Mouse (Mus musculus) liver, postnatal 0 days (tissue): ENCODE results near the gene Gypa.

Experiments used
- CTCF ChIP-seq: sonication (generic); IDR thresholded peaks from 2 replicates; pipeline ENCODE4 v1.5.1; 2016; ENCODE audit warnings: antibody characterized with exemption, low read depth
- EP300 ChIP-seq: IDR thresholded peaks from 2 replicates; pipeline ENCODE4 v1.6.1; 2016; ENCODE audit warnings: antibody characterized with exemption, low read depth, mild to moderate bottlenecking

DNA sequence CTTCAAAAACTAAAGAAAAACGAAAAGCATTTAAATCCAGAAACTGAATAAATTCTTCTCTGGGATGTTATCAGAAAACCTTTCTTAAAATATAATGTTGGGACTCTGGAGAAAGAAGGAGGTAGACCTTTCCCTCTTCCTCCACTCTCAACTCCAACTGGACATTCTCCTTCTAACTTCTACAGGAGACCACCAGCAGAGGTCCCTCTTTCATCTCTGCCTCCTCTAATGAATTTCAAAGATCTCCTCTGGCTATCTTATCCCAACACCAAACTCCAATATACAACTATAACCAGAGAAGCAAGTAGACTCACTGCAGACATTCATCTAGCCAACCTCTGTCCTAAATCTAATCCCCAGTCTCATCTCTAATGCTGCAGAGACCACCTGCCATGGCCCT is 2.0 kb upstream of the Gypa start:
- TF ChIP-seq EP300: no peak
- peak; percentile 44 for TF ChIP-seq CTCF
